Mouse (Mus musculus) gastrocnemius, adult 18-20 months (tissue): ENCODE results near the gene Slc51b. TPM values are rescaled to one million over a fixed set of nuclear protein-coding genes. Genes with fewer than 3 reads are reported as not detected.

ENCODE experiments used
- DNase-seq: peaks from one replicate; pipeline ENCODE4 v3.0.0; 2021; ENCODE audit warnings: low spot score
- total RNA-seq, 2 experiments: library from RNA; stranded (reverse); gene quantifications; 2 replicates each; pipeline ENCODE4 v1.2.3; 2021

Gene Slc51b
- total RNA-seq, 2 experiments from 2014 or later = not detected

- DNase-seq = no peak
Measured at GRCm38 (mm10) chr9:65410378-65410777, 12.4 kb downstream of the Slc51b start.

GRCm38 (mm10) chr9:65408871-65409295 lies 13.9 kb downstream of the Slc51b start:
- peak; percentile 80 for DNase-seq

GRCm38 (mm10) chr9:65407861-65408260 lies 14.9 kb downstream of the Slc51b start:
- DNase-seq = no peak

- DNase-seq = no peak
Measured at GRCm38 (mm10) chr9:65407327-65407726, 15.4 kb downstream of the Slc51b start.

- DNase-seq = peak; percentile 63
Measured at GRCm38 (mm10) chr9:65405184-65405449, 17.6 kb downstream of the Slc51b start.

- DNase-seq = peak; percentile 89
Measured at GRCm38 (mm10) chr9:65404331-65405183, 18.2 kb downstream of the Slc51b start.

- DNase-seq = no peak
Measured at GRCm38 (mm10) chr9:65399934-65400333, 22.8 kb downstream of the Slc51b start.

GRCm38 (mm10) chr9:65398279-65398678 lies 24.5 kb downstream of the Slc51b start, which contains the start of gene Rasl12:
Gene Rasl12 (plus strand): TSS chr9:65398506.
- peak; percentile 65 for DNase-seq

GRCm38 (mm10) chr9:65394360-65394759 lies 28.4 kb downstream of the Slc51b start:
- DNase-seq = no peak

- DNase-seq = no peak
Measured at GRCm38 (mm10) chr9:65393606-65394005, 29.1 kb downstream of the Slc51b start.

- peak; percentile 81 for DNase-seq
Measured at GRCm38 (mm10) chr9:65392638-65393364, 30.0 kb downstream of the Slc51b start.

GRCm38 (mm10) chr9:65391613-65391964 lies 31.2 kb downstream of the Slc51b start, which contains the start of gene Kbtbd13:
Gene Kbtbd13 (minus strand): TSS chr9:65391652.
- peak; percentile 73 for DNase-seq

- DNase-seq = no peak
Measured at GRCm38 (mm10) chr9:65390752-65391612, 31.8 kb downstream of the Slc51b start.

- DNase-seq = no peak
Measured at GRCm38 (mm10) chr9:65386373-65387140, 36.2 kb downstream of the Slc51b start.

- peak; percentile 72 for DNase-seq
Measured at GRCm38 (mm10) chr9:65384276-65384675, 38.5 kb downstream of the Slc51b start.

- no peak for DNase-seq
Measured at GRCm38 (mm10) chr9:65382751-65383097, 40.0 kb downstream of the Slc51b start.

- no peak for DNase-seq
Measured at GRCm38 (mm10) chr9:65382031-65382750, 40.6 kb downstream of the Slc51b start.

GRCm38 (mm10) chr9:65381017-65381590 lies 41.7 kb downstream of the Slc51b start:
- DNase-seq = no peak

GRCm38 (mm10) chr9:65375163-65375934 lies 47.4 kb downstream of the Slc51b start:
- no peak for DNase-seq
